Mouse (Mus musculus): Measurements from ENCODE around the gene Unc13a. TPM values are rescaled to one million over a fixed set of nuclear protein-coding genes. Genes with fewer than 3 reads are reported as not detected.
A peak's percentile ranks its signal among the peaks of the same experiment; 100 is the strongest.

The Unc13a gene
- total RNA-seq, 1 experiment, result 3.0 TPM

DNA sequence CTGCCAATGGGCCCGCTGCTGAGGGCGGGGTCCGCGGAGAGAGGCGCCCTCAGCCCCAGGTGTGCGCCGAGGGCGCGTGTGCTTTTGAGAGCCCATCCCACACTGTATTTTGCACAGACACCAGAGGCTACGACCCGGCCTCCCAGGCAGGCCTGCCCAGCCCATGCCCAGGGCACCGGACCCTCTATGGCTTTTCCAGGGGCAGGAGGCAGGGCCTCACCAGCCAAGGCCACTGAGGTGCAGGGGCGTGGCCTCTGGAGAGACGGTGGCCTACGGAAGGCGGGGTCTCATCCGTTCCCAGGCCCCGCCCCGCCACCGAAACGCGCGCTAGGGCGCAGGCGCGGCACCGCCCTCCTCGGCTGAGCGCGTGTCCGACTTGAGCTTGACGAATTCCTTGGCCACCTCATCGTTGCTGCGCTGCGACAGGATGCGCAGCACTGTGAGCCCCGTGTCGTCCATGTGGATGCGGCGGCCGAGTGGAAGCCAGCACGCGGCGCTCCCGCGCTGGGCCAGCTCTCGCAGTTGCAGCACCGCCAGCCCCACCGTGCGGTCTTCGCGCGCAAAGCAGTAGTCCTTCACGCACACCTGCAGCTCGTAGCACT, 42.4 kb downstream of the Unc13a start:
- Histone ChIP-seq H3K4me1 (ENCODE audit: control insufficient read depth in 2 of 2, insufficient read depth in 2 of 2, low read length in 2 of 2, poor library complexity in 1 of 2) (peaks cover 2 to 39% of the 10 kb centered on the region in 2 experiments; a peak in 3 of 4 replicates), H3K27ac (ENCODE audit: insufficient read depth, low read depth, low read length, poor library complexity, severe bottlenecking) (peak overlapping the region; percentile 16; the same call in 1 of the 2 replicates), H3K9ac (ENCODE audit: insufficient read depth, low read depth, low read length, poor library complexity, severe bottlenecking) (peak overlapping the region; percentile 78), H3K9me3 (ENCODE audit: control insufficient read depth, insufficient read depth, low read depth, low read length) (no peaks in the 10 kb centered on the region), H3K36me3 (ENCODE audit: control insufficient read depth, insufficient read depth, low read length, poor library complexity, severe bottlenecking) (peaks cover 10% of the 10 kb centered on the region), H3K4me3 (ENCODE audit: insufficient read depth in 1 of 2, low read depth in 1 of 2, low read length in 2 of 2, poor library complexity in 1 of 2, severe bottlenecking in 1 of 2) (peak overlapping the region; percentile 60 to 82)
- in situ Hi-C loops (cut with MboI; ENCODE audit: low sequenced_read_pairs in 2 of 2, unreplicated experiment in 2 of 2), result no loop called here
- peak; percentile 67; the same call in 1 of the 2 replicates for TF ChIP-seq HCFC1 (IDR thresholded peaks at IDR 0.05; ENCODE audit: borderline replicate concordance, insufficient read depth, low read length)
- no peak for TF ChIP-seq MAFK (IDR thresholded peaks at IDR 0.05; ENCODE audit: insufficient read depth, low read depth, low read length)
- no peak for TF ChIP-seq CHD2 (IDR thresholded peaks at IDR 0.05; ENCODE audit: low read depth, low read length)
- no peak for TF ChIP-seq ZC3H11A (IDR thresholded peaks at IDR 0.05; ENCODE audit: borderline replicate concordance, low read depth, low read length)
- DNase-seq (ENCODE audit: low read depth, low spot score), result peak; percentile 82

DNA sequence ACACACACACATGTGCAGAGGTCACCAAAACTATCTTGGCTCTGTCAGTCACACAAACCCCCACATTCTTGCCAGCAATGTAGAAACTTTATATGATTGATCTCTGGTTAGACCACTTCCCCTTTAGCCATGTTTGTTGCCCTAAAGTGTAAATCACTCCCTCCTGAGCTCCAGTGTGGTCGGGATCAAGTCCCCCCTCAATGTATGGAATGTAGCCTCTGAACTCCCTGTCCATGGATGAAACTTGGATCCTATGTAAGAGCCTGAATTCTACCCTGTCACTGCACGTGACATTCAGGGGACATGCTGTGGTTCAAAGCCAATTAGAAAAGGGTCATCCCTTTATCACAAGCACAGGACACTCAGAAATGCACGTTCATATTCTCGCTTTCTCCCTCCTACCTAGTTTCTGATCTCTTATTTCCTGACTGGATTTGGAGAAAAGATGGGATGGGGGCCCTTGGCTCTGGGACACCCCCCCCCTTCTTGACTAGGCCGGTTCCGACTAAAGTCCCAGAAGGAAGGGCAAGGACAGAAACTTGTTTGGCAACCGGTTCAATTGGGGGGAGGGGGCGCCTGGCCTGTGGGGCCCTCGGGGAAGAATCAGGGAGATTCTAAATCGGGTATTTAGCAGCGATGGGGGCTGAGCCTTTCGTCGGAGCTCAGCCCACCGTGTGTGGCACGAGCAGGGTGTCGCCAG, 43.0 kb downstream of the Unc13a start:
- Histone ChIP-seq H3K36me3 (ENCODE audit: control insufficient read depth, insufficient read depth, low read length, poor library complexity, severe bottlenecking) (peaks cover 15% of the 10 kb centered on the region), H3K9ac (ENCODE audit: insufficient read depth, low read depth, low read length, poor library complexity, severe bottlenecking) (peak overlapping the region; percentile 53), H3K9me3 (ENCODE audit: control insufficient read depth, insufficient read depth, low read depth, low read length) (no peaks in the 10 kb centered on the region), H3K27ac (ENCODE audit: insufficient read depth, low read depth, low read length, poor library complexity, severe bottlenecking) (no peak overlapping the region), H3K4me1 (ENCODE audit: control insufficient read depth in 2 of 2, insufficient read depth in 2 of 2, low read length in 2 of 2, poor library complexity in 1 of 2) (peaks cover 2 to 38% of the 10 kb centered on the region in 2 experiments; a peak in 3 of 4 replicates), H3K4me3 (ENCODE audit: insufficient read depth in 1 of 2, low read depth in 1 of 2, low read length in 2 of 2, poor library complexity in 1 of 2, severe bottlenecking in 1 of 2) (peak overlapping the region; percentile 60 to 82)
- DNase-seq (ENCODE audit: low read depth, low spot score), result no peak
- TF ChIP-seq ZNF384 (IDR thresholded peaks at IDR 0.05; ENCODE audit: low read depth, low read length) (no peak), MAFK (IDR thresholded peaks at IDR 0.05; ENCODE audit: insufficient read depth, low read depth, low read length) (no peak), CHD2 (IDR thresholded peaks at IDR 0.05; ENCODE audit: low read depth, low read length) (no peak), HCFC1 (IDR thresholded peaks at IDR 0.05; ENCODE audit: borderline replicate concordance, insufficient read depth, low read length) (no peak)
- in situ Hi-C loops (cut with MboI; ENCODE audit: low sequenced_read_pairs in 2 of 2, unreplicated experiment in 2 of 2), result no loop called here

DNA sequence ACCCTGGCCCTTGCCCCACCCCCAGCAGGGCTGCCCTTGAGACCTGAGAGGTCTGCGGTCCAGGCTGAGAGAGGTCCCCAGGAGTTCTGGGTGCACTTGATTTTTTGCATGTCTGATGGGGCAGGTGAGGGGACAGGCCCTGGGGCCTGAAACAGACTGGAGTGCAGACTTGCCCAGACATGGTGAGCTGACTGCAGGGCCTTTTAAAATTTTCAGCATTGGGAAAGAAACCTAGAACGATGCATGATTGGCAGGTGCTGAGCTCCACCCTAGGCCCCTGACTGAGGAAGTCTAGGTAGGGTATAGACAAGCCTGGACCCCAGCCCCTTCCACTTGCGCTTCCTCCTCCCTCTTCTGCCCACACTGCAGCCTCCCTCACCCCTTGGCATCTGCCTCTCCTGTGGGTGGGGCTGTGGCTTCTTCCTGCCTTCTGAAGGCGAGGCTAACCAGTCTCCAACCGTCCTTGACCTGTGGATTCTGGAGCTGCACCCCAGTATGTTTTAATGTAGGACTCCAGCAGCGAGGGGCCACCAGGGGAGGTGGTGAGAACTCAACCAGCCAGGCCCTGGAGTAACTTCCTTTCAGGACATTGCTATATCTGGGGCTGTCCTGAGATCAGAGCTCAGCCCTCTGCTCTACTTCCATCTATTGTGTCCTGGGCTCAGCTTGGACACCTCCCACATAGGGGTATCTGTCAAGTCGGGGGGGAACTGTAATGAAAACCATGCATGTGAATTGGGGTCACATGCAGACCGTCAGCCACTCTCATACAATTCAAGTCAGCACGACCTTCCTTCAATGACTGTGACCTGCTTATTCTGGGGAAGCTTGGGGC, 44.1 kb downstream of the Unc13a start:
- Histone ChIP-seq H3K27ac (ENCODE audit: insufficient read depth, low read depth, low read length, poor library complexity, severe bottlenecking) (no peak overlapping the region), H3K36me3 (ENCODE audit: control insufficient read depth, insufficient read depth, low read length, poor library complexity, severe bottlenecking) (peaks cover 25% of the 10 kb centered on the region), H3K4me1 (ENCODE audit: control insufficient read depth in 2 of 2, insufficient read depth in 2 of 2, low read length in 2 of 2, poor library complexity in 1 of 2) (peaks cover 2 to 32% of the 10 kb centered on the region in 2 experiments; a peak in 3 of 4 replicates), H3K9me3 (ENCODE audit: control insufficient read depth, insufficient read depth, low read depth, low read length) (peaks cover 2% of the 10 kb centered on the region; the same call in 1 of the 2 replicates), H3K9ac (ENCODE audit: insufficient read depth, low read depth, low read length, poor library complexity, severe bottlenecking) (no peak overlapping the region), H3K4me3 (ENCODE audit: insufficient read depth in 1 of 2, low read depth in 1 of 2, low read length in 2 of 2, poor library complexity in 1 of 2, severe bottlenecking in 1 of 2) (no peak overlapping the region)
- in situ Hi-C loops (cut with MboI; ENCODE audit: low sequenced_read_pairs in 2 of 2, unreplicated experiment in 2 of 2), result no loop called here
- no peak for DNase-seq (ENCODE audit: low read depth, low spot score)
- TF ChIP-seq ZC3H11A (IDR thresholded peaks at IDR 0.05; ENCODE audit: borderline replicate concordance, low read depth, low read length) (no peak), CHD2 (IDR thresholded peaks at IDR 0.05; ENCODE audit: low read depth, low read length) (no peak), HCFC1 (IDR thresholded peaks at IDR 0.05; ENCODE audit: borderline replicate concordance, insufficient read depth, low read length) (no peak), ZNF384 (IDR thresholded peaks at IDR 0.05; ENCODE audit: low read depth, low read length) (no peak), MAFK (IDR thresholded peaks at IDR 0.05; ENCODE audit: insufficient read depth, low read depth, low read length) (no peak)

DNA sequence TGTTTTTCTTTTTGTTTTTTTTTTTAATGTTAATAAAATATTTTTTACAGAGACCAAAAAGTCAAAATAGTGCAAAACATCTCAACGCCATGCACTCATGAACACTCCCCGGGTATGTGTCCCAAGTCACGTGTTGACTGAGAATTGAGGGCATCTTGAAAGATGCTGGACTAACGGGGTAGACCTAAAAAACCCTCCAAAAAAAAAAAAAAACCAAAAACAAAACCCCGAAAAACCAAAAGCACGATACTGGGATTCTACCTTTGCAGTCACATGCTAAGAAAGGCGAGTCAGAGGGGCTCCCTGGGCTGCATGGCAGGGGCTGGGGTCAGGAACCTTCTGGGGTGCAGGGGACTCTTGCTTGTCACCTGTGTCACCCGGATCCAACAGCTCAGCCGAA, 44.8 kb downstream of the Unc13a start:
- Histone ChIP-seq H3K4me1 (ENCODE audit: control insufficient read depth in 2 of 2, insufficient read depth in 2 of 2, low read length in 2 of 2, poor library complexity in 1 of 2) (peaks cover 2 to 30% of the 10 kb centered on the region in 2 experiments; a peak in 3 of 4 replicates), H3K9ac (ENCODE audit: insufficient read depth, low read depth, low read length, poor library complexity, severe bottlenecking) (no peak overlapping the region), H3K27ac (ENCODE audit: insufficient read depth, low read depth, low read length, poor library complexity, severe bottlenecking) (no peak overlapping the region), H3K36me3 (ENCODE audit: control insufficient read depth, insufficient read depth, low read length, poor library complexity, severe bottlenecking) (peaks cover 33% of the 10 kb centered on the region), H3K4me3 (ENCODE audit: insufficient read depth in 1 of 2, low read depth in 1 of 2, low read length in 2 of 2, poor library complexity in 1 of 2, severe bottlenecking in 1 of 2) (no peak overlapping the region), H3K9me3 (ENCODE audit: control insufficient read depth, insufficient read depth, low read depth, low read length) (peaks cover 4% of the 10 kb centered on the region; the same call in 1 of the 2 replicates)
- in situ Hi-C loops (cut with MboI; ENCODE audit: low sequenced_read_pairs in 2 of 2, unreplicated experiment in 2 of 2), result no loop called here
- DNase-seq (ENCODE audit: low read depth, low spot score), result no peak
- TF ChIP-seq HCFC1 (IDR thresholded peaks at IDR 0.05; ENCODE audit: borderline replicate concordance, insufficient read depth, low read length) (no peak), CHD2 (IDR thresholded peaks at IDR 0.05; ENCODE audit: low read depth, low read length) (no peak), ZNF384 (IDR thresholded peaks at IDR 0.05; ENCODE audit: low read depth, low read length) (no peak), MAFK (IDR thresholded peaks at IDR 0.05; ENCODE audit: insufficient read depth, low read depth, low read length) (no peak), ZC3H11A (IDR thresholded peaks at IDR 0.05; ENCODE audit: borderline replicate concordance, low read depth, low read length) (no peak)
